Mouse (Mus musculus) heart, embryonic 11.5 days (tissue): ENCODE data around the gene Arhgap20. TPM values are rescaled to one million over a fixed set of nuclear protein-coding genes. Genes with fewer than 3 reads are reported as not detected.

Experiments
- ATAC-seq: fragments of 200-750 bp; cut with Nextera tagmentation; replicated peaks from 2 replicates; pipeline ENCODE4 v1.8.0; 2017; ENCODE audit warnings: moderate library complexity; ENCODE audit not compliant: insufficient number of reproducible peaks, low FRiP score, low TSS enrichment
- H3K27ac ChIP-seq: fragments of 300-500 bp; sonication (generic); 2 replicates; pipeline ENCODE4 v1.5.1; 2014; ENCODE audit warnings: mild to moderate bottlenecking, low read depth, low read length
- H3K27me3 ChIP-seq: fragments of 300-500 bp; sonication (generic); 2 replicates; pipeline ENCODE4 v1.6.1; 2014; ENCODE audit warnings: mild to moderate bottlenecking, low read length, mixed read lengths; ENCODE audit not compliant: control insufficient read depth, insufficient read depth
- H3K36me3 ChIP-seq: fragments of 300-500 bp; sonication (generic); 2 replicates; pipeline ENCODE4 v1.6.1; 2014; ENCODE audit warnings: mild to moderate bottlenecking, low read length, moderate library complexity, mixed read lengths; ENCODE audit not compliant: control insufficient read depth, insufficient read depth
- H3K4me1 ChIP-seq: fragments of 300-500 bp; sonication (generic); 2 replicates; pipeline ENCODE4 v1.6.1; 2014; ENCODE audit warnings: low read length; ENCODE audit not compliant: control insufficient read depth, insufficient read depth
- H3K4me2 ChIP-seq: fragments of 300-500 bp; sonication (generic); 2 replicates; pipeline ENCODE4 v1.6.1; 2014; ENCODE audit warnings: mild to moderate bottlenecking, moderate library complexity
- H3K4me3 ChIP-seq: fragments of 300-500 bp; sonication (generic); 2 replicates; pipeline ENCODE4 v1.5.1; 2014; ENCODE audit warnings: low read depth, low read length
- H3K9ac ChIP-seq: fragments of 300-500 bp; sonication (generic); 2 replicates; pipeline ENCODE4 v1.6.1; 2014; ENCODE audit warnings: mild to moderate bottlenecking, low read depth, low read length, moderate library complexity
- H3K9me3 ChIP-seq: fragments of 300-500 bp; sonication (generic); replicated peaks from 2 replicates; pipeline ENCODE4 v1.6.1; 2016; ENCODE audit warnings: low read length; ENCODE audit not compliant: control insufficient read depth
- WGBS: fragments of 180-500 bp; shearing (Covaris S2); extraction: QIAGEN DNeasy Blood & Tissue Kit; methylation state at CpG from one replicate; pipeline ENCODE4 v1.1.7; 2014; ENCODE audit not compliant: insufficient replicate concordance; 5-methylcytosine and 5-hydroxymethylcytosine counted together
- polyA plus RNA-seq: library from polyadenylated mRNA; unstranded; fragments of >200 nt; fragmentation: Nextera tagmentation; extraction: Ambion mirVana; gene quantifications from 2 replicates; pipeline ENCODE4 v1.2.1, GENCODE M21; 2014

Gene Arhgap20
- polyA plus RNA-seq, 1 experiment from 2014 or later: 0.59 TPM

GRCm38 (mm10) chr9:51761003-51761402, 4.1 kb upstream of the Arhgap20 start:
- Histone ChIP-seq H3K4me2 (no peak overlapping the region), H3K4me3 (no peak overlapping the region), H3K27me3 (peaks cover 23% of the 10 kb centered on the region), H3K9ac (no peak overlapping the region), H3K27ac (no peak overlapping the region), H3K9me3 (no peaks in the 10 kb centered on the region), H3K4me1 (no peaks in the 10 kb centered on the region), H3K36me3 (no peaks in the 10 kb centered on the region)
- 59% methylated on average over 2 of the region's 2 CpGs for WGBS
- no peak for ATAC-seq

DNA sequence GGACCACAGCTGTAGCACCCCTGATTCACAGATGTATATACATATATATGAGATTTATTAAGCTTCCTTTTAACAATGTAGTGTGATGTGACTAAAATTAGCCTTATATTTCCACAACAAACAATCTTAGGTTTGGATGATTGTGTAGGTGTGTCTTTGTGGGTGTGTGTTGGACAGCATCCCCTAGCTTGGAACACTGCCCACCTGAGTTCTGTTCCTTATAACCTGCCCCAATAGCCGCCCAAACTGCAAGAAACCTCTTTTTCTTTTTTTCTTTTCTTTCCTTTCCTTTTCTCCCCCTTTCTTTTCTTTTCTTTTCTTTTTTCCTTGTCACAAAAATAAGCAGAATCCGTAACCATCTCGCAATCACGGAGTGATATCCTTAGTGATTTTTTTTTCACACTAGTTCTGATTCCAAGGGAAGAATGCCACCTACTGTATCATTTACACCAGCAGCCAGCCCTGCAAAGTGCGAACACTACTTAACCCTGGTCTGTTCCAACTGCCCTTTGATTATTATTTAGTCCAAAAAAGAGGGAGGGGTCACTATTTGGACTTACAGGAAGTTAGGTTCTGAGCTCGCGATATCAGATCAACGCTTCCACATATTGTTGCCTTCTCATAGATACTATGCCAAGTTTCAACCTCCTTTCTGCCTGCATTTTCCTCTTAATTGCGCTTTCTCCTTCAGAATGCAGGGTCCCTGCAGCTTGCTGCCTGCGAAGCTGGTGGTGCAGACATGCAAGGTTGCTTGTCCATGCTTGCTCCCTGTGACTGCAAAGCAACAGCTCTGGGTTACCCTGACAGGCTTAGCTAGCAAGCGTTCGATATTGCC, 879 bp upstream of the Arhgap20 start:
- WGBS: 8% methylated on average over 12 of the region's 12 CpGs
- peaks cover 29% of the 10 kb centered on the region for H3K27me3 ChIP-seq
- ATAC-seq: peak; percentile 19; the same call in 1 of the 2 replicates
- no peaks in the 10 kb centered on the region for H3K36me3 ChIP-seq
- H3K9ac ChIP-seq: peak overlapping the region; percentile 69
- no peaks in the 10 kb centered on the region for H3K9me3 ChIP-seq
- H3K4me1 ChIP-seq: peaks cover 2% of the 10 kb centered on the region; the same call in 1 of the 2 replicates
- peak overlapping the region; percentile 71 for H3K4me3 ChIP-seq
- H3K27ac ChIP-seq: no peak overlapping the region
- peak overlapping the region; percentile 87 for H3K4me2 ChIP-seq

- peaks cover 2% of the 10 kb centered on the region; the same call in 1 of the 2 replicates for H3K4me1 ChIP-seq
- no peaks in the 10 kb centered on the region for H3K36me3 ChIP-seq
- peak overlapping the region; percentile 52 for H3K9ac ChIP-seq
- no peak overlapping the region for H3K27ac ChIP-seq
- H3K4me2 ChIP-seq: peak overlapping the region; percentile 87
- H3K27me3 ChIP-seq: peaks cover 29% of the 10 kb centered on the region
- H3K4me3 ChIP-seq: peak overlapping the region; percentile 71
- ATAC-seq: peak; percentile 20; the same call in 1 of the 2 replicates
- under 1% methylated on average over 58 of the region's 58 CpGs for WGBS
- H3K9me3 ChIP-seq: no peaks in the 10 kb centered on the region
Measured at GRCm38 (mm10) chr9:51765417-51766174, 459 bp downstream of the Arhgap20 start.

- ATAC-seq: no peak
- WGBS: 1% methylated on average over 27 of the region's 29 CpGs
- H3K4me1 ChIP-seq: peaks cover 2% of the 10 kb centered on the region; the same call in 1 of the 2 replicates
- no peaks in the 10 kb centered on the region for H3K9me3 ChIP-seq
- peak overlapping the region; percentile 87 for H3K4me2 ChIP-seq
- H3K4me3 ChIP-seq: peak overlapping the region; percentile 71
- no peak overlapping the region for H3K9ac ChIP-seq
- no peaks in the 10 kb centered on the region for H3K36me3 ChIP-seq
- H3K27me3 ChIP-seq: peaks cover 29% of the 10 kb centered on the region
- no peak overlapping the region for H3K27ac ChIP-seq
Measured at GRCm38 (mm10) chr9:51766175-51767062, 1.3 kb downstream of the Arhgap20 start.

- Histone ChIP-seq H3K27me3 (no peaks in the 10 kb centered on the region), H3K36me3 (no peaks in the 10 kb centered on the region), H3K9ac (no peak overlapping the region), H3K9me3 (no peaks in the 10 kb centered on the region), H3K4me3 (no peak overlapping the region), H3K4me1 (no peaks in the 10 kb centered on the region), H3K27ac (no peak overlapping the region), H3K4me2 (no peak overlapping the region)
- ATAC-seq: no peak
- 72% methylated on average over 3 of the region's 3 CpGs for WGBS
Measured at GRCm38 (mm10) chr9:51774201-51774600, 9.1 kb downstream of the Arhgap20 start.

DNA sequence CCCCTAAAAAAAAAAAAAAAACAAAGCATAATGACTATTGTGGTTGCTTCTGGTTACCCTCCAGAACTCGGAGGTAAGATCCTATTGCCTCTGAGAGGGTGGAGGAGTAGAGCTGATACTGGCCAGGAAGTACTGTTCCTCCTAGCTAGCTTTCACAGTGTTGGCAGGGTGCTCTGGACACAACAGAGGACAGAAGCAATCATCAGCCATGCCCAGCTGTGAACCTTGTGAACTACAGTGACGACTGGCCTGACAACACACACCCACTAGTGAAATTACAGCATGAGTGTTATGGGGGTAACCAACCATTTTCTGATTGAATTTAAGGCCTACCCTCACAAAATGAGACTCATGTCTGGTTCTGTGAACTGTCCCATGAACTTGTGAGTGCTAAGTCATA, 11.3 kb downstream of the Arhgap20 start:
- no peak overlapping the region for H3K9ac ChIP-seq
- H3K9me3 ChIP-seq: no peaks in the 10 kb centered on the region
- no peak overlapping the region for H3K27ac ChIP-seq
- no peaks in the 10 kb centered on the region for H3K36me3 ChIP-seq
- ATAC-seq: no peak
- no peak overlapping the region for H3K4me3 ChIP-seq
- no peak overlapping the region for H3K4me2 ChIP-seq
- H3K27me3 ChIP-seq: no peaks in the 10 kb centered on the region
- 63% methylated on average over 2 of the region's 2 CpGs for WGBS
- no peaks in the 10 kb centered on the region for H3K4me1 ChIP-seq

- no peak overlapping the region for H3K4me3 ChIP-seq
- ATAC-seq: no peak
- H3K27me3 ChIP-seq: no peaks in the 10 kb centered on the region
- H3K27ac ChIP-seq: no peak overlapping the region
- H3K4me1 ChIP-seq: no peaks in the 10 kb centered on the region
- no peaks in the 10 kb centered on the region for H3K36me3 ChIP-seq
- H3K9ac ChIP-seq: no peak overlapping the region
- H3K9me3 ChIP-seq: no peaks in the 10 kb centered on the region
- 0% methylated on average over 1 of the region's 1 CpGs for WGBS
- no peak overlapping the region for H3K4me2 ChIP-seq
Measured at GRCm38 (mm10) chr9:51777180-51777579, 12.0 kb downstream of the Arhgap20 start.

DNA sequence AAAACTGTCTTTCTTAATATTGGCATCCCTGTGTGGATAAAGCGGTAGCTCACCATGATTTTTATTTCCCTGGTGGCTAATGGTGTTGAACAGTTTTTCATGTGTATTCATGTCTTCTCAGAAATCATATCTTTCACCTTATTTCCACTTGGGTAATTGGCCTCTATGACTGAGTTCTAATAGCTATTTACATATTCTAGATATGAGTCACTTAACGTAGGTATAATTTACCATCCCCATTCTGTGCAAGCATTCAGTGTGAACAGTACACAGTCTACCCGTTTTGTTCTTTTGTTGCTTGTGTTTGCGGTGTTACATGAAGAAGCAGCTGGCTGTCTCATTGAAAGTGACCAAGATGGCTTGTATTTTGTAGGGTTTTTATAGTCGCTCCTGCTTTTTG, 14.1 kb downstream of the Arhgap20 start:
- H3K9me3 ChIP-seq: no peaks in the 10 kb centered on the region
- H3K27ac ChIP-seq: no peak overlapping the region
- H3K27me3 ChIP-seq: no peaks in the 10 kb centered on the region
- 83% methylated on average over 5 of the region's 5 CpGs for WGBS
- no peak overlapping the region for H3K9ac ChIP-seq
- no peak for ATAC-seq
- H3K36me3 ChIP-seq: no peaks in the 10 kb centered on the region
- no peak overlapping the region for H3K4me3 ChIP-seq
- H3K4me1 ChIP-seq: no peaks in the 10 kb centered on the region
- H3K4me2 ChIP-seq: no peak overlapping the region
